Mouse (Mus musculus) left cerebral cortex, adult 2 months (tissue): ENCODE data around the gene Itgb5. TPM values are rescaled to one million over a fixed set of nuclear protein-coding genes. Genes with fewer than 3 reads are reported as not detected.
A peak's percentile ranks its signal among the peaks of the same experiment; 100 is the strongest.

ENCODE experiments used
- DNase-seq, 2 experiments: peaks; one replicate each; pipeline ENCODE4 v3.0.0; 2021 to 2022; ENCODE audit warnings: low spot score in 2 of 2, mixed read lengths in 1 of 2; ENCODE audit errors: extremely low spot score in 1 of 2
- H3K27ac ChIP-seq: fragments of 200-600 bp; 2 replicates; pipeline ENCODE4 v1.8.1; 2022
- H3K4me3 ChIP-seq: fragments of 200-600 bp; 2 replicates; pipeline ENCODE4 v1.8.1; 2022
- CTCF ChIP-seq: fragments of 200-600 bp; IDR thresholded peaks from 2 replicates; pipeline ENCODE4 v1.8.1; 2022; ENCODE audit warnings: antibody characterized with exemption, mild to moderate bottlenecking, moderate library complexity
- intact Hi-C: fragments of 180-260 bp; cut with DNase I; formaldehyde crosslinking; loops from one replicate; pipeline ENCODE4 v1.15.1; 2025
- total RNA-seq, 2 experiments: library from RNA; stranded (reverse); gene quantifications; 2 replicates each; pipeline ENCODE4 v1.2.3; 2021

The Itgb5 gene
- total RNA-seq, 2 experiments from 2014 or later = 36.0 to 36.8 TPM

GRCm38 (mm10) chr16:33923001-33923316, 93.5 kb downstream of the Itgb5 start:
- TF ChIP-seq CTCF = no peak
- intact Hi-C loops = no loop called here

GRCm38 (mm10) chr16:33923758-33924157, 94.3 kb downstream of the Itgb5 start:
- no peak for TF ChIP-seq CTCF
- Histone ChIP-seq H3K27ac (no peak overlapping the region), H3K4me3 (no peak overlapping the region)
- DNase-seq = no peak
- intact Hi-C loops = no loop called here

More at GRCm38 (mm10) chr16:33923001-33923316, 93.5 kb downstream of the Itgb5 start:
- no peak for DNase-seq
- Histone ChIP-seq H3K4me3 (no peak overlapping the region), H3K27ac (peak overlapping the region; percentile 28; the same call in 1 of the 2 replicates)

DNA sequence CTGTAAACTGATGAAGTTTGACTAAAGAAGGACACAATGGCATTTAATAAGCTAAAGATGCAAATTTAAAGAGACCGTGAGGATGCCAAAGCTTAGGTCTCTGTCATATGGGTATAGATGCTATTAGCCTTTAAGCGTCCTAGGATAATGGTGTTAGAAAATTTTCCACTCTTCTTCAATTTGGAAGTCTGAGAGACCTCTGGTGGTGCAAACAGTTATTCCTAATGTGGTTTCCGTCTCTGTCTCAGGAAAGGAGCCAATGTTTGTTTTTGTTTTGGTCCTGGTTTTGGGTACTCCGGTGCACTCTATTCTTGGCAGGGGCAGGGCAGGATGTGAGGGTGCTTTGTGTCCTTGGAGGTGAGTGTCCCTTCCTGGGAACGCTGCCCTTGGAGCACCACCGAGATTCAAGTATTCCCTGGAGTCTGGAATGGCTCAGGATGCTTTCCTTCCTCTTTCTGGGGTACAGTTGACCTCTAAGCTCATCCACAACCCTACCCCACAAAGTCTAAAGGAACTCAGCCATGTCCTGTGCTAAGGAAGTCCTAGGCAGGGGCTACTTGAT, 97.9 kb downstream of the Itgb5 start:
- intact Hi-C loops = no loop called here
- Histone ChIP-seq H3K4me3 (no peak overlapping the region), H3K27ac (no peak overlapping the region)
- DNase-seq = no peak
- TF ChIP-seq CTCF = peak; percentile 14

- no peak for TF ChIP-seq CTCF
- Histone ChIP-seq H3K27ac (no peak overlapping the region), H3K4me3 (no peak overlapping the region)
- intact Hi-C loops = no loop called here
- no peak for DNase-seq
These were observed 99.5 kb downstream of the Itgb5 start for GRCm38 (mm10) chr16:33928788-33929462.

DNA sequence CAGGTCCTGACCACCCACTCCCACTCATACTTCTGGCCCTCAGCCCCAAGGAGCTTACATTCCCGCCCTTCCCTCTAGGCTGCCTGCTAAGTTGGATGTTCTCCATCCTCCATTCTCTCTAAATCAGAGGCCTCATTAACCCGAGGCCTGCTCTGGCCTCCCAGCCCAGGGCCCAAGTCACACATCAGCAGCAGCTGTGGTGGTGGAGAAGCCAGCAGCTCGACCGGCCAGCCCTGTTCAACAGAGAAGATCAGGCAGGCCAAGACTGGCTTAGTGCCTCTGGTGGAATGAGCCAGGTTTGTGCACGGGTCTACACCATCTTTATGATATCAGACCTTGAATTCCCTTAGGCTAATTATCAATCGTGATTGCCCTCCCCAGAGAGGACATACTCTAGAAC, 101.3 kb downstream of the Itgb5 start:
- DNase-seq = no peak
- H3K27ac ChIP-seq = no peak overlapping the region
- intact Hi-C loops = no loop called here
- no peak for TF ChIP-seq CTCF
- no peak overlapping the region for H3K4me3 ChIP-seq

- no peak overlapping the region for H3K4me3 ChIP-seq
- no peak for TF ChIP-seq CTCF
- no peak overlapping the region for H3K27ac ChIP-seq
- DNase-seq = no peak
- intact Hi-C loops = no loop called here
These were observed 102.2 kb downstream of the Itgb5 start for GRCm38 (mm10) chr16:33931682-33932081.

GRCm38 (mm10) chr16:33932126-33932525, 102.7 kb downstream of the Itgb5 start:
- no peak overlapping the region for H3K27ac ChIP-seq
- no peak overlapping the region for H3K4me3 ChIP-seq
- intact Hi-C loops = no loop called here
- no peak for DNase-seq
- TF ChIP-seq CTCF = no peak

- no peak overlapping the region for H3K4me3 ChIP-seq
- no peak overlapping the region for H3K27ac ChIP-seq
- no peak for DNase-seq
- TF ChIP-seq CTCF = no peak
- intact Hi-C loops = no loop called here
These were observed 103.9 kb downstream of the Itgb5 start for GRCm38 (mm10) chr16:33933411-33933810.

- H3K4me3 ChIP-seq = no peak overlapping the region
- no peak for TF ChIP-seq CTCF
- peak in 1 of 2 experiments; percentile 25 for DNase-seq
- intact Hi-C loops = no loop called here
- no peak overlapping the region; the same call in 1 of the 2 replicates for H3K27ac ChIP-seq
These were observed 105.4 kb downstream of the Itgb5 start for GRCm38 (mm10) chr16:33934701-33935406.

DNA sequence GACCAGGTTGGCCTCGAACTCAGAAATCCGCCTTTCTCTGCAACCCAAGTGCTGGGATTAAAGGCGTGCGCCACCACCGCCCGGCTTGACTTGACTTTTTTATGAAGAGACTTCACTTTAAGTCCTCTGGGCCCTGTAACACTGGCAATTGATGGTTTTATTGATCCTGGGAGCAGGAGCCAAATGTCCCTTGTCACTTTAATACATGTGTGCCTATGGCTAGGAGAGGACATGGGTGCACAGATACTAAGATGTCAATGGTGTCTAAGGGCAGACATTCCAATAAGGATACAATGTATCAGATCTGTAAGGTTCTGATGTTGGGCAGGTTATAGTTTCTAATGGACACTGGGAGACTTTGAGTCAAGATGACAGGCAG, 105.9 kb downstream of the Itgb5 start:
- no peak overlapping the region for H3K4me3 ChIP-seq
- no peak for DNase-seq
- no peak overlapping the region for H3K27ac ChIP-seq
- no peak for TF ChIP-seq CTCF
- intact Hi-C loops = no loop called here

DNA sequence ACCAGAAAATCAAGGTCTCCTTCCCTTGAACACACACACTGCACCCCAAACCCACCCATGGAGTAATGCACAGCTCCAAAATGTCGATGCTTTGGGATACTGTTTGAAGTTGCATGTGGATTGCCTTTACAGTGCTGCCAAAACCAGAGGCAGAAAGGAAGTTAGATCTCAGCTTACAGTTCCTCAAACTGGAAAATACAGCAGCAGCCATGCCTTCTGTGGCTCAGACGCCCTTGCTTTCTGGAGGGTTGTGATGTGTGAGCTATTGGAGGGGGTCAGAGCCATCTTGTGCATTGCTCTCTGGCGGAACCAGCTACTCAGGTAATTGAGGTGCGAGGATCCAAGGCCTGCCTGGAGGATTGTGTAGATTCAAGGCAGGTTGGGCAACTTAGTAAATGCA, 107.4 kb downstream of the Itgb5 start:
- no peak overlapping the region for H3K27ac ChIP-seq
- DNase-seq = no peak
- TF ChIP-seq CTCF = no peak
- H3K4me3 ChIP-seq = no peak overlapping the region
- intact Hi-C loops = no loop called here

- no peak for TF ChIP-seq CTCF
- Histone ChIP-seq H3K4me3 (no peak overlapping the region), H3K27ac (no peak overlapping the region)
- DNase-seq = peak; percentile 28 to 36
- intact Hi-C loops = no loop called here
These were observed 108.1 kb downstream of the Itgb5 start for GRCm38 (mm10) chr16:33937567-33937966.
